Mouse (Mus musculus): Measurements from ENCODE around the gene Pik3c2b.

DNA sequence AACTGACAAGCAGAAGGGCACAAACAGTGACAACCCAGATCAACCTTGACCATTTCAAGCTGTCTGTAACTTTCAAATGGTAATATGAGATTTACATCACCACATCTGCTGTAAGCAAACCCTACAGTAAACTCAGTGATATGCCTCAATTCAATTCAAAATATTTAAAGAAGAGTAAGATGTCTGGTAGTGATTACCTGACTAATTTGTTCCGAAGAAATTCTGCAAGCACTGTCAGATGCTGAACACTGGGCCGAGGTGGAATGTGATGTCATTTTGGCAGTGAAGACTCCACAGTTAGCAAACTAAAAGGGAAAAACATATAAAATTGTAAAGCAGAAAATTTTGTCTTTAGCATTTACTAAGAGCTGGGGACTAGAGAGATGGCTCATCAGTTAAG, 26.9 kb upstream of the Pik3c2b start:
- TF ChIP-seq CTCF (conservative IDR thresholded peaks at IDR 0.05; ENCODE audit: low read length), result no peak
- TF ChIP-seq POU5F1 (IDR thresholded peaks at IDR 0.05; ENCODE audit: borderline replicate concordance, low read length), result no peak
- TF ChIP-seq NANOG (IDR thresholded peaks at IDR 0.05; ENCODE audit: borderline replicate concordance, low read length), result no peak
